Mouse (Mus musculus) CH12F3 (cell line): Measurements from ENCODE around the gene Ank.

Experiments used
- in situ Hi-C: fragments of 300-500 bp; cut with MboI; formaldehyde crosslinking; loops from 2 replicates; pipeline ENCODE4 v1.14.3; 2020; ENCODE audit warnings: low sequenced_read_pairs

Gene Ank

GRCm38 (mm10) chr15:27569924-27570323 is 103.4 kb downstream of the Ank start:
- in situ Hi-C loops = no loop called here

- in situ Hi-C loops = no loop called here
Observed at GRCm38 (mm10) chr15:27570385-27570784, 103.9 kb downstream of the Ank start.

- in situ Hi-C loops = no loop called here
Observed at GRCm38 (mm10) chr15:27571179-27571578, 104.7 kb downstream of the Ank start.

GRCm38 (mm10) chr15:27574992-27575781 is 108.7 kb downstream of the Ank start:
- in situ Hi-C loops = no loop called here

GRCm38 (mm10) chr15:27575932-27576331 is 109.5 kb downstream of the Ank start:
- in situ Hi-C loops = no loop called here

- in situ Hi-C loops = no loop called here
Observed at GRCm38 (mm10) chr15:27576886-27577285, 110.4 kb downstream of the Ank start.

GRCm38 (mm10) chr15:27577915-27578780 is 111.7 kb downstream of the Ank start:
- in situ Hi-C loops = no loop called here

GRCm38 (mm10) chr15:27578918-27579317 is 112.4 kb downstream of the Ank start:
- in situ Hi-C loops = no loop called here

- in situ Hi-C loops = loop anchor here (10.0 kb wide), 1 partner anchor 265 kb away; no protein-coding TSS in a partner anchor
Observed at GRCm38 (mm10) chr15:27579853-27580252, 113.4 kb downstream of the Ank start.

- in situ Hi-C loops = loop anchor here (10.0 kb wide), 1 partner anchor 266 kb away; no protein-coding TSS in a partner anchor
Observed at GRCm38 (mm10) chr15:27580771-27581170, 114.3 kb downstream of the Ank start.

GRCm38 (mm10) chr15:27581640-27582039 is 115.2 kb downstream of the Ank start:
- in situ Hi-C loops = loop anchor here (10.0 kb wide), 1 partner anchor 267 kb away; no protein-coding TSS in a partner anchor

- in situ Hi-C loops = loop anchor here (10.0 kb wide), 1 partner anchor 268 kb away; no protein-coding TSS in a partner anchor
Observed at GRCm38 (mm10) chr15:27582428-27582827, 116.0 kb downstream of the Ank start.

- in situ Hi-C loops = loop anchor here (10.0 kb wide), 1 partner anchor 268 kb away; no protein-coding TSS in a partner anchor
Observed at GRCm38 (mm10) chr15:27583042-27583441, 116.6 kb downstream of the Ank start.

- in situ Hi-C loops = loop anchor here (10.0 kb wide), 1 partner anchor 269 kb away; no protein-coding TSS in a partner anchor
Observed at GRCm38 (mm10) chr15:27583620-27584019, 117.1 kb downstream of the Ank start.

- in situ Hi-C loops = loop anchor here (10.0 kb wide), 1 partner anchor 271 kb away; no protein-coding TSS in a partner anchor
Observed at GRCm38 (mm10) chr15:27585466-27586092, 119.1 kb downstream of the Ank start.

- in situ Hi-C loops = loop anchor here (10.0 kb wide), 1 partner anchor 271 kb away; no protein-coding TSS in a partner anchor
Observed at GRCm38 (mm10) chr15:27586093-27586480, 119.6 kb downstream of the Ank start.

- in situ Hi-C loops = loop anchor here (10.0 kb wide), 1 partner anchor 273 kb away; no protein-coding TSS in a partner anchor
Observed at GRCm38 (mm10) chr15:27588087-27588826, 121.8 kb downstream of the Ank start.

GRCm38 (mm10) chr15:27590812-27591211 is 124.3 kb downstream of the Ank start:
- in situ Hi-C loops = no loop called here

- in situ Hi-C loops = no loop called here
Observed at GRCm38 (mm10) chr15:27592620-27593320, 126.3 kb downstream of the Ank start.
